Mouse (Mus musculus) embryonic fibroblast, embryonic 13.5 days (primary cell): Measurements from ENCODE around the gene Gpa33.

ENCODE experiments used
- CTCF ChIP-seq: IDR thresholded peaks from 2 replicates; pipeline ENCODE4 v1.5.1; 2011; ENCODE audit warnings: mild to moderate bottlenecking, control low read depth, low read length, moderate library complexity, borderline replicate concordance; ENCODE audit not compliant: insufficient read depth
- POLR2A ChIP-seq: IDR thresholded peaks from 2 replicates; pipeline ENCODE4 v1.6.1; 2011; ENCODE audit warnings: low read depth, mild to moderate bottlenecking, control low read depth, low read length, moderate library complexity

GRCm38 (mm10) chr1:166089739-166090138, 40.3 kb upstream of the Gpa33 start:
- TF ChIP-seq POLR2A (no peak), CTCF (no peak)
